Mouse (Mus musculus): ENCODE results near the gene Tspan15.

DNA sequence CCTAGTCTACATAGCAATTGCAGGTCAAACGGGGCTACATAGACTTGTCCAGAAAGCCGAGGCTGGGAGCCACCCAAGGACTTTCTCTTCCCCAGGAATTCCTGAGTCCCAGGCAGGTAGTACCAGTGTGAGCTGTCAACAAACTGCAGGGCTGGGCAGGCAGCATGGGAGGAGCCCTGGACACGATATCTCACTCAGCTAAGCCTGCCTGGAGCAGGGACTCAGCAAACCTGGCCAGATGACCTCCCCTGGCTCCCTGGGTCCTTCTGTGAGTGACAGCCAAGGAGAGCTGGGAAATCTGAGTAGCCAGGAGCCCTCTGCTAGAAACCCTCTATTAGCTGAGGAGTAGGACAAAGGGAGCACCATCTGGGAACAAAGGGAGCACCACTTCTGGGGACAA, 41.7 kb downstream of the Tspan15 start:
- TF ChIP-seq CTCF (IDR thresholded peaks at IDR 0.05; ENCODE audit: borderline replicate concordance, insufficient read depth, low read depth, low read length) (no peak), POLR2A (IDR thresholded peaks at IDR 0.05; ENCODE audit: borderline replicate concordance, insufficient read depth, low read length) (no peak)
